Comparison of ENCODE assay signal across 11 mouse cellular contexts in genomic region chr8:126901049-126901448, GRCm38 (mm10).
"Had no signal": no experiment of that assay in that cellular context is flagged by ENCODE, and none has a peak within 500 bp of the region (broad histone marks: within the 10 kb centered on the region; RNA-seq: fewer than 3 reads in every experiment).

No protein-coding gene starts in this region.

- H3K4me1 ChIP-seq: limb, embryonic 10.5 days had no signal

- H3K27me3 ChIP-seq: liver, embryonic 15.5 days had no signal

- H3K9ac ChIP-seq: liver, embryonic 15.5 days had no signal

- H3K4me2 ChIP-seq: liver, embryonic 11.5 days; liver, embryonic 15.5 days had no signal

- H3K27ac ChIP-seq: left cerebral cortex, adult 2 months; limb, embryonic 10.5 days; liver, embryonic 15.5 days; midbrain, embryonic 10.5 days had no signal

- H3K36me3 ChIP-seq: limb, embryonic 10.5 days; liver, embryonic 15.5 days; midbrain, embryonic 10.5 days had no signal

- DNase-seq: kidney, adult 8-10 months; kidney, postnatal 25 days; lung, adult 2 months; lung, postnatal 14 days; midbrain, embryonic 14.5 days; right cerebral cortex, postnatal 14 days had no signal

- H3K9me3 ChIP-seq: limb, embryonic 10.5 days; liver, embryonic 15.5 days; midbrain, embryonic 10.5 days had no signal

- H3K4me3 ChIP-seq: left cerebral cortex, adult 2 months; limb, embryonic 10.5 days; liver, embryonic 15.5 days; midbrain, embryonic 10.5 days had no signal
